Mouse (Mus musculus) heart, postnatal 0 days (tissue): ENCODE data around the gene Hba-x. TPM values are rescaled to one million over a fixed set of nuclear protein-coding genes. Genes with fewer than 3 reads are reported as not detected.
A peak's percentile ranks its signal among the peaks of the same experiment; 100 is the strongest.

Experiments used
- ATAC-seq: fragments of 200-750 bp; cut with Nextera tagmentation; 2 replicates; pipeline ENCODE4 v1.8.0; 2017; ENCODE audit warnings: low read depth, moderate number of reproducible peaks, moderate library complexity; ENCODE audit not compliant: insufficient read depth
- DNase-seq: peaks from one replicate; pipeline ENCODE4 v3.0.0-alpha.2; 2016; ENCODE audit warnings: low spot score
- H3K27ac ChIP-seq: fragments of 300-500 bp; sonication (generic); 2 replicates; pipeline ENCODE4 v1.5.1; 2014; ENCODE audit warnings: low read depth, mild to moderate bottlenecking
- H3K27me3 ChIP-seq: fragments of 300-500 bp; sonication (generic); 2 replicates; pipeline ENCODE4 v1.6.1; 2014; ENCODE audit warnings: low read length, mixed read lengths; ENCODE audit not compliant: control insufficient read depth, insufficient read depth
- H3K36me3 ChIP-seq: fragments of 300-500 bp; sonication (generic); replicated peaks from 2 replicates; pipeline ENCODE4 v1.6.1; 2014; ENCODE audit warnings: low read length, mixed read lengths; ENCODE audit not compliant: control insufficient read depth, insufficient read depth
- H3K4me1 ChIP-seq: fragments of 300-500 bp; sonication (generic); 2 replicates; pipeline ENCODE4 v1.6.1; 2014; ENCODE audit warnings: antibody characterized with exemption; ENCODE audit not compliant: control insufficient read depth, insufficient read depth
- H3K4me2 ChIP-seq: fragments of 300-500 bp; sonication (generic); 2 replicates; pipeline ENCODE4 v1.6.1; 2014; ENCODE audit warnings: low read depth, mild to moderate bottlenecking, low read length, moderate library complexity
- H3K4me3 ChIP-seq: fragments of 300-500 bp; sonication (generic); 2 replicates; pipeline ENCODE4 v1.5.1; 2014; ENCODE audit warnings: low read depth, low read length
- H3K9ac ChIP-seq: fragments of 300-500 bp; sonication (generic); replicated peaks from 2 replicates; pipeline ENCODE4 v1.6.1; 2014; ENCODE audit warnings: low read depth, low read length, mixed read lengths
- H3K9me3 ChIP-seq: fragments of 300-500 bp; sonication (generic); replicated peaks from 2 replicates; pipeline ENCODE4 v1.6.1; 2016; ENCODE audit warnings: low read length; ENCODE audit not compliant: control insufficient read depth
- CTCF ChIP-seq: IDR thresholded peaks from 2 replicates; pipeline ENCODE4 v1.5.1; 2016; ENCODE audit warnings: antibody characterized with exemption, control low read depth, low read depth
- EP300 ChIP-seq: IDR thresholded peaks from 2 replicates; pipeline ENCODE4 v1.6.1; 2016; ENCODE audit warnings: antibody characterized with exemption, low read depth
- WGBS: fragments of 180-500 bp; shearing (Covaris S2); extraction: QIAGEN DNeasy Blood & Tissue Kit; methylation state at CpG from one replicate; pipeline ENCODE4 v1.1.7; 2014; 5-methylcytosine and 5-hydroxymethylcytosine counted together
- polyA plus RNA-seq: library from polyadenylated mRNA; unstranded; fragments of >200 nt; fragmentation: Nextera tagmentation; extraction: Ambion mirVana; gene quantifications from 2 replicates; pipeline ENCODE4 v1.2.1, GENCODE M21; 2015
- total RNA-seq: library from RNA; depleted of rRNA; stranded (reverse); fragments of >200 nt; gene quantifications from 2 replicates; pipeline ENCODE4 v1.2.3, GENCODE M21; 2014; ENCODE audit warnings: low replicate concordance

Hba-x gene
- total and polyA plus RNA-seq, 2 experiments from 2014 or later = 0.68 TPM; not detected in 1

DNA sequence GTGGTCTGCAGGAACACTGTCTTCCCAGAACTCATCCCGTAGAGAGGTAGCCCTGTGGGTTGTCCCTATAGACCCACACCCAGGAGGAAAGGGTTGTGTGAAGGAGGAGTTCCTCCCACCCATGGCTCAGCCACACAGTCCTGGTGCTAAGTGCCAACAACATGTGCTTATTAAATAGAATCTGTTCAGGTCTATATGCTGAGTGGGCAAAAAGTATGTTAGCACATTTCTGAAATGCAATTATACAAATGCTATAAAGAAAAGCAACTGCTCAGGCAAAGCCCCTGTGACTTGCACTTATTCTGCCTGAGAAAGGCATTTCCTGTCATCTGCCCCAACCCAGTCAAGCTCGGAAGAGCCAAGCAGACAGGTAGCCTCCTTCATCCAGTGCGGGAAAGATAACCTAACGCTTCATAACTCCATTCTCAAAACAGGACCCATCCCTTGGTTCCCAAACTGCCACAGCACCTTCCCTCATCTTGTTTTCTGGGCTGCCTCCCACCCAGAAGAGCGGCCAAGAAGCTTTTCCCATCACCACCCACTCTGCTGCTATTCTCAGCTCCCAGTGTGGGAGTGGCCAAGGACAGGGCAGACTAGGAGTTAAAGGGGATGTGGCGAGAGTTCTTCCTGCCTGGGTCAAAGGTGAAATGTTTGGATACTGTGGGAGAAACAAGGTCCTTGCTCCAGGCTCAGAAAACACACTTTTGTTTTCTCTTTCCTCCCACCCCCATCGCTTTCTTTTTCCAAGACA is 32.8 kb upstream of the Hba-x start:
- peaks cover 58% of the 10 kb centered on the region for H3K36me3 ChIP-seq
- DNase-seq (no peak), ATAC-seq (peak; percentile 62)
- no peaks in the 10 kb centered on the region for H3K9me3 ChIP-seq
- peaks cover 13% of the 10 kb centered on the region; the same call in 1 of the 2 replicates for H3K4me1 ChIP-seq
- peak overlapping the region; percentile 44; the same call in 1 of the 2 replicates for H3K27ac ChIP-seq
- 51% methylated on average over 7 of the region's 7 CpGs for WGBS
- no peaks in the 10 kb centered on the region for H3K27me3 ChIP-seq
- H3K9ac ChIP-seq = no peak overlapping the region
- H3K4me3 ChIP-seq = no peak overlapping the region
- TF ChIP-seq EP300 (no peak), CTCF (no peak)
- H3K4me2 ChIP-seq = no peak overlapping the region

DNA sequence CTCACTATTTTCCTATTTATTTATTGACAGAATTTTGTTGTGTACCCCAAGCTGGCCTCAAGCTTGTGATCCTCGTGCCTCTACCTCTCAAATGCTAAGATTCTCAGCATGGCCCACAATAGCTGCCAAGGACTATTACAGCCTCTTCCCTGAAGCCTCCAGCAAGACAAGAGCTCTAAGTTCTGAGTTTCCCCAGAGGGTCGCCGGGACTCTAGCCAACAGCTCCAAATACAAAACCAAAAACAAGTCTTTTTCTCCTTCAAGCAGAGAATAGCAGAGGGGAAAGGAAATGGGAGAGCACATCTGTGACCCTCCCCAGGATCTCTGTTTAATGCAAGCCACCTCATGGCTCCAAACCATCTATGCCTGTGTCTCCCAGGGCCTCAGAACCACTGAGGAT is 32.1 kb upstream of the Hba-x start:
- WGBS = 62% methylated on average over 3 of the region's 3 CpGs
- Histone ChIP-seq H3K36me3 (peaks cover 62% of the 10 kb centered on the region), H3K4me1 (peaks cover 13% of the 10 kb centered on the region; the same call in 1 of the 2 replicates), H3K9ac (no peak overlapping the region), H3K9me3 (no peaks in the 10 kb centered on the region), H3K4me2 (no peak overlapping the region), H3K4me3 (no peak overlapping the region), H3K27me3 (no peaks in the 10 kb centered on the region), H3K27ac (peak overlapping the region; percentile 44)
- ATAC-seq (no peak), DNase-seq (no peak)
- TF ChIP-seq EP300 = no peak
- no peak for TF ChIP-seq CTCF

DNA sequence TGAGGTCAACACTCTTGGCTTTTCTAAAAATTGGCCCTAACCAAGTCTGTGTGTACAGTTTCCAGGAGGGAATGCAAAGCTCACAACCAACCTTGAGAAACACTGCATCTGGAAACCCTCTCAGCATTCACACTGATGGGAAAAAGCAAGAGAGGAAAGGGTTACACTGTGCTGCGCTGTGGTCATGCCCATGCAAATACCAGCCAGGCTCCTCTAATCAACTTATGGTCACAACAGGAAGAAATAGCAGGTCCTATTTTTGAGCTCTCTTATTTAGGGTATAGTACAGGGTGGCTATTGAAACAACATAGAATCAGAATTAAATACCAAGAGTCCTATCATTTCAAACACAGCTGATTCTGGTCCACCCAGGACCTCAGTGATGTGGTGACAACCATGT is 31.6 kb upstream of the Hba-x start:
- Histone ChIP-seq H3K27ac (peak overlapping the region; percentile 44; the same call in 1 of the 2 replicates), H3K4me3 (no peak overlapping the region), H3K9ac (no peak overlapping the region), H3K36me3 (peaks cover 62% of the 10 kb centered on the region), H3K27me3 (no peaks in the 10 kb centered on the region), H3K9me3 (no peaks in the 10 kb centered on the region), H3K4me1 (peaks cover 13% of the 10 kb centered on the region; the same call in 1 of the 2 replicates), H3K4me2 (no peak overlapping the region)
- ATAC-seq (no peak), DNase-seq (no peak)
- WGBS = 82% methylated on average over 1 of the region's 1 CpGs
- TF ChIP-seq CTCF (no peak), EP300 (no peak)

DNA sequence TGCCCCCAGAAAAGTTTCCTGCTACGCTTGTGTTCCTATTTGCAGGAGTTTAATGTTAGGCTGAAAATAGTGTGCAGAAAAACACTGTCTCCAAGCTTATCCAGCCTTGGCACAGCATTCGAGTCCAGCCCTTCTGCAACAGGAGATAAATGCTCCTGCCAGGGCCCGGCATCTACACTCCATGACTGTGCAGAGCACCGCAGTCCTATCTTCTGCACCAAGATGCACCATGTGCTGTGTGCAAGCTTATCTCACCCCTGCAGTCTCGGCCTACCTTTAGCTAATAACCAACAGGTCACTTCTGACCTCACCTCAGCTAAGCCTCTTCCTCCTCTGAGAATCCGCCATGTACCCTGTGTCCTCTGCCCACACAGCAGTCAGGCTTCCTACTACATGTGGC is 30.6 kb upstream of the Hba-x start:
- no peak for TF ChIP-seq CTCF
- TF ChIP-seq EP300 = no peak
- H3K9me3 ChIP-seq = no peaks in the 10 kb centered on the region
- no peak overlapping the region for H3K27ac ChIP-seq
- H3K4me1 ChIP-seq = peaks cover 13% of the 10 kb centered on the region; the same call in 1 of the 2 replicates
- H3K27me3 ChIP-seq = no peaks in the 10 kb centered on the region
- DNase-seq = no peak
- H3K9ac ChIP-seq = no peak overlapping the region
- ATAC-seq = no peak
- no peak overlapping the region for H3K4me2 ChIP-seq
- 86% methylated on average over 6 of the region's 6 CpGs for WGBS
- H3K36me3 ChIP-seq = peaks cover 62% of the 10 kb centered on the region
- H3K4me3 ChIP-seq = no peak overlapping the region

DNA sequence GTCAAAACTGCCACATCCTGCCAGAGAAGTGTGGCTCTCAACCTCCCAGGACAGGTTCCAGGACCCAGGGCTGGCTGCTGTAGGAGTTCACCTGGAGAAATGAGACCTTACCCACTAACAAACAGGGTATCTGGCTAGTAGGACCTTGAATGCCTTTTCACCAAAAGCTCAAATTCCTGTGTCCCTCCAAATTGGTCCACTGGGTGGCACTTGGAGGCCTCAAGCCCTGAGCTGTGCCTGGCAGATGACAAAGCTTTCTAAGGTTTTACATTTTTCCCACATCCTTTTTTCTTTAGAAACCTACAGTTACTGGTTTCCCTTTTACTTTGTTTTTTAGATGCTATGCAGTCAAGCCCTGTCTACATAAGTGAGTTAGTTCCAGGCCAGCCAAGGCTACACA is 29.1 kb upstream of the Hba-x start:
- H3K27ac ChIP-seq = no peak overlapping the region
- no peak overlapping the region for H3K9ac ChIP-seq

DNA sequence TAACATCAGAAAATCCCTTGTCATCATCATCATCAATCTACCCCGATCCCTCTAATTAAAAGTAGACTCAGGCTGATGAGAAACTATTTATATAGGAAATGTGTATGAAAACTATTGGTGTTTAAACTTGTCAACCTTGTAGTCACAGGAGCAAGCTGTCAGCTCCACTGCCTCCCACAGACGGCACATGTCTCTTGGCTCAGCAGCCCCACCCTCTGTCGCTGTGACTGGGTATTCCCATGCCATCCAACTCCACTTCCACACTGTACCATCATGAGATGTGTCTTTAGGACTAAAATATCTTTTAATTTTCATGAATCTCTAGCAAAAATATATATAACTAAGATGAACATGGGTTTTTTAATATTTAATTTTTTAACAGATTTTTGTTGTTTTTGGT is 27.9 kb upstream of the Hba-x start:
- H3K9me3 ChIP-seq = no peaks in the 10 kb centered on the region
- peaks cover 63% of the 10 kb centered on the region for H3K36me3 ChIP-seq
- WGBS = 86% methylated on average over 3 of the region's 3 CpGs
- H3K4me1 ChIP-seq = peaks cover 10% of the 10 kb centered on the region; the same call in 1 of the 2 replicates
- ATAC-seq (no peak), DNase-seq (no peak)
- no peak for TF ChIP-seq CTCF
- no peak for TF ChIP-seq EP300
- H3K4me2 ChIP-seq = no peak overlapping the region
- H3K4me3 ChIP-seq = no peak overlapping the region
- no peak overlapping the region for H3K27ac ChIP-seq
- H3K27me3 ChIP-seq = no peaks in the 10 kb centered on the region
- H3K9ac ChIP-seq = no peak overlapping the region

More for the DNA sequence above, 29.1 kb upstream of the Hba-x start:
- Histone ChIP-seq H3K27me3 (no peaks in the 10 kb centered on the region), H3K36me3 (peaks cover 51% of the 10 kb centered on the region), H3K9me3 (no peaks in the 10 kb centered on the region), H3K4me2 (no peak overlapping the region), H3K4me1 (peaks cover 13% of the 10 kb centered on the region; the same call in 1 of the 2 replicates), H3K4me3 (no peak overlapping the region)
- no peak for DNase-seq
- TF ChIP-seq EP300 (no peak), CTCF (peak; percentile 12; the same call in 1 of the 2 replicates)
- no peak for ATAC-seq
